Mouse (Mus musculus) midbrain, embryonic 15.5 days (tissue): ENCODE measurements around the gene Tnfsf12. TPM values are rescaled to one million over a fixed set of nuclear protein-coding genes. Genes with fewer than 3 reads are reported as not detected.

Source experiments
- ATAC-seq: fragments of 200-750 bp; cut with Nextera tagmentation; replicated peaks from 2 replicates; pipeline ENCODE4 v1.8.0; 2017; ENCODE audit warnings: moderate TSS enrichment
- H3K27ac ChIP-seq: fragments of 300-500 bp; sonication (generic); 2 replicates; pipeline ENCODE4 v1.5.1; 2015; ENCODE audit warnings: mild to moderate bottlenecking, inconsistent platforms
- H3K27me3 ChIP-seq: fragments of 300-500 bp; sonication (generic); replicated peaks from 2 replicates; pipeline ENCODE4 v1.6.1; 2015; ENCODE audit warnings: inconsistent platforms
- H3K36me3 ChIP-seq: fragments of 300-500 bp; sonication (generic); replicated peaks from 2 replicates; pipeline ENCODE4 v1.6.1; 2015; ENCODE audit warnings: inconsistent platforms
- H3K4me1 ChIP-seq: fragments of 300-500 bp; sonication (generic); 2 replicates; pipeline ENCODE4 v1.6.1; 2015; ENCODE audit warnings: inconsistent platforms
- H3K4me2 ChIP-seq: fragments of 300-500 bp; sonication (generic); 2 replicates; pipeline ENCODE4 v1.6.1; 2015; ENCODE audit warnings: inconsistent platforms, mild to moderate bottlenecking, moderate library complexity
- H3K4me3 ChIP-seq: fragments of 300-500 bp; sonication (generic); 2 replicates; pipeline ENCODE4 v1.5.1; 2015; ENCODE audit warnings: mild to moderate bottlenecking, inconsistent platforms
- H3K9ac ChIP-seq: fragments of 300-500 bp; sonication (generic); 2 replicates; pipeline ENCODE4 v1.6.1; 2015; ENCODE audit warnings: mild to moderate bottlenecking, inconsistent platforms
- H3K9me3 ChIP-seq: fragments of 300-500 bp; sonication (generic); 2 replicates; pipeline ENCODE4 v1.6.1; 2016; ENCODE audit warnings: inconsistent platforms
- WGBS: fragments of 180-500 bp; shearing (Covaris S2); methylation state at CpG from one replicate; pipeline ENCODE4 v1.1.7; 2015; ENCODE audit warnings: mixed read lengths; 5-methylcytosine and 5-hydroxymethylcytosine counted together
- polyA plus RNA-seq: library from polyadenylated mRNA; unstranded; fragments of >200 nt; fragmentation: Nextera tagmentation; extraction: Ambion mirVana; gene quantifications from 2 replicates; pipeline ENCODE4 v1.2.1, GENCODE M21; 2015

The Tnfsf12 gene
- polyA plus RNA-seq, 1 experiment from 2014 or later, result 2.0 TPM

DNA sequence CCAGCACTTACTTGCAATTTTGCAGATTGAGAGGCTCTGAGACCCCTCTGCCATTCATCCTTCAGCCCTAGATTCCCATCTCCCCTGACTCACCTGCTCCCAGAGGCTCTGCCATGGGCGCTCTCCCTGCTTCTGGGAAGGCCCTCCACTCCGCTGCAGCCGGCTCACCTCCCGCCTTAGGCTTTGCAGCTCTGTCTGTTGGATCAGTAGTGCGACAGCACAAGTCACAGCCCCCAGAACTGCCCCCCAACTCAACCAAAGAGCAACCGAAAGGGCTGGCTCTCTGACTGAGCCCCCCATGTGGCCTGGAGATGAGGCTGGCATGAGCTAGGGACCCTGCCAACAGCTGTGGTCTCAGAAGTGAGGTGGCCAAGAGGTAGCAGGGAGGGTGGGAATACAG is 10.7 kb downstream of the Tnfsf12 start:
- H3K9ac ChIP-seq, result no peak overlapping the region
- H3K4me2 ChIP-seq, result no peak overlapping the region
- 0 out of 2 replicates have a peak, but pooled peaks cover 3% of the 10 kb centered on the region for H3K27me3 ChIP-seq
- no peak overlapping the region; the same call in 1 of the 2 replicates for H3K27ac ChIP-seq
- H3K4me1 ChIP-seq, result peaks cover 35% of the 10 kb centered on the region
- H3K4me3 ChIP-seq, result no peak overlapping the region
- no peak for ATAC-seq
- no peaks in the 10 kb centered on the region for H3K9me3 ChIP-seq
- 83% methylated on average over 6 of the region's 6 CpGs for WGBS
- no peaks in the 10 kb centered on the region for H3K36me3 ChIP-seq

DNA sequence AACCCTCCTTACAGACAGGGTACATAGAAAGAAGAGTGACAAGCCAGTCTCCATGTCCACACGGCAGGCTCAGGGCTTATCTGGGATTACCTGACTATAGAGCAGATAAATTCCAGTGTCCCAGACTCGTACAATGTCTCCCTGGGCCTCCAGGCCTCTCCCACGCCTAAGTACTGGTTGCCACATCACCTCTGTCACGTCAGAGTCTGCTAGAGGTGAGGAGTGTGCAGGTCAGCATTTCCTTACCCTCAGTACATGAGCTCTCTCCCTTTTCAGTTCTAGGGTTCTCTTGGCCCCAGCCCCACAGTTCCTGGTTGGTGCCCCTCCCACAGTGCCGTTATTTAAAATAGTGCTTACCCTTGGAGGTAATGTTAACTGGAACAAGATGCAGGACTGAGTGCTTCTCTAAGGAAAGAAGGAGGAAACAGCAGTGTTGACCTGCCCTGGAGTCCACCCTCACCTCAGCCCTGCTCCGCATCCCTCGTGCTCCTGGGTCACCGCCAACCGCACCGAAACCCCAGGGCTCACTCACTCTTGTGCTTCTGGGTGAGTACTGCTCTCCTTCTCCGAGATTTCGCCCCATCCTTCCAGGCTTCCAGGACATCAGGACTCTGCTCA is 11.4 kb downstream of the Tnfsf12 start:
- H3K4me2 ChIP-seq, result no peak overlapping the region
- 73% methylated on average over 12 of the region's 12 CpGs for WGBS
- H3K27ac ChIP-seq, result no peak overlapping the region
- H3K4me3 ChIP-seq, result no peak overlapping the region
- no peak for ATAC-seq
- no peaks in the 10 kb centered on the region for H3K9me3 ChIP-seq
- H3K9ac ChIP-seq, result no peak overlapping the region
- peaks cover 42% of the 10 kb centered on the region for H3K4me1 ChIP-seq
- H3K36me3 ChIP-seq, result no peaks in the 10 kb centered on the region
- 0 out of 2 replicates have a peak, but pooled peaks cover 3% of the 10 kb centered on the region for H3K27me3 ChIP-seq

DNA sequence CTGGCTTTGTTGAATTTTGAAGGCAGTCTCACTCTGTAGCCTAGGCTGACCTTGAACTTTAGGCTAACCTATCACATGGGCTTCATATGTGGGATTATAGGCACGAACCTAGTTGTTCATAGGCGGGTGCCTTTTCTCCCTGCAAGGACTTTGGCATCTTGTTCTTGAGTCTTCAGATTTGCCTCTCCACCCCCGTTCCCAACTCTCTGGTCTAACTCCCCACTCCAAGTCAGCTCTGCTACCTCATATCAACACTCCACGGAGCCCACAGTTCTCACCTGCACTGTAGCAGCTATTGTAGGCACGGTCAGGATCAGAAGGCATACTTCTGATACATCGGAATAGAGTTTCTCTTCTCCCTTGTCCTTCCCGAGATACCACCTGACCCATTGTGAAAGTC is 12.1 kb downstream of the Tnfsf12 start:
- Histone ChIP-seq H3K9ac (no peak overlapping the region), H3K4me3 (no peak overlapping the region), H3K4me1 (peaks cover 47% of the 10 kb centered on the region), H3K27ac (peak overlapping the region; percentile 91; the same call in 1 of the 2 replicates), H3K27me3 (0 out of 2 replicates have a peak, but pooled peaks cover 3% of the 10 kb centered on the region), H3K9me3 (no peaks in the 10 kb centered on the region), H3K36me3 (no peaks in the 10 kb centered on the region), H3K4me2 (no peak overlapping the region; the same call in 1 of the 2 replicates)
- no peak for ATAC-seq
- WGBS, result 86% methylated on average over 7 of the region's 7 CpGs

DNA sequence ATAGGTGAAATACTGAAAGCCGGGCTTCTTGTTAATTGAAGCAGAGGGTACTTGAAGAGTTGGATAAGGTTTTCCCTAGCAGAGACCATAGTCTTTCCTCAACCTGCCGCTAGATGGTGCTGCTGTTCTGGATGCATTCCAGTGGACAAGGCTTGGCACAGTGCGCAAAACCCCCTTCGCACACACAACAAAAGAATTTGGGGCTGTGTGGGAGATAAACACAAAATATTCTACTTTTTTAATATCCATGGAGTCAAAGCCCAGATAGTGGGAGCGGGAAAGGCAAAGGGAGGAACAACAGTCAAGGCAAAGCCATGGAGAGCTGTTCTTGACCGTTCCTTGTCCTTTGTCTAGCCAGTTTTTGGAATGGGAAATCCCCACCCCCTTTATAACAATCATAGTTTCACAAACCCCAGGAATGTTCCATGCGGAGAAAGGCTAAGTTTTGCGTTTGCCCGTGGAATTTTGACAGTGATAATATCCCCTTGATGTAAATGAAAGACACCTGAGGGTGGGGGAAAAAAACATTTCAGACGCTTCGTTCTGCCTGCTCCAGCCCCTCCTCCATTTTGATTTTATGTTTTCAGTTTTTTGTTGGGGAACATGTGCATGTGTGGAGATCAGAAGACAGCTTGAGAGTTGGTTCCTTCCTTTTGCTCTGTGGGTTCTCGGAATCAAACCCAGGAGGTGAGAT is 12.7 kb downstream of the Tnfsf12 start:
- Histone ChIP-seq H3K9me3 (no peaks in the 10 kb centered on the region), H3K9ac (peak overlapping the region; percentile 44), H3K4me3 (peak overlapping the region; percentile 86), H3K27me3 (0 out of 2 replicates have a peak, but pooled peaks cover 3% of the 10 kb centered on the region), H3K4me1 (peaks cover 49% of the 10 kb centered on the region), H3K27ac (peak overlapping the region; percentile 91), H3K36me3 (peaks cover 6% of the 10 kb centered on the region; the same call in 1 of the 2 replicates), H3K4me2 (peak overlapping the region; percentile 85)
- 16% methylated on average over 12 of the region's 12 CpGs for WGBS
- ATAC-seq, result peak; percentile 40; the same call in 1 of the 2 replicates

DNA sequence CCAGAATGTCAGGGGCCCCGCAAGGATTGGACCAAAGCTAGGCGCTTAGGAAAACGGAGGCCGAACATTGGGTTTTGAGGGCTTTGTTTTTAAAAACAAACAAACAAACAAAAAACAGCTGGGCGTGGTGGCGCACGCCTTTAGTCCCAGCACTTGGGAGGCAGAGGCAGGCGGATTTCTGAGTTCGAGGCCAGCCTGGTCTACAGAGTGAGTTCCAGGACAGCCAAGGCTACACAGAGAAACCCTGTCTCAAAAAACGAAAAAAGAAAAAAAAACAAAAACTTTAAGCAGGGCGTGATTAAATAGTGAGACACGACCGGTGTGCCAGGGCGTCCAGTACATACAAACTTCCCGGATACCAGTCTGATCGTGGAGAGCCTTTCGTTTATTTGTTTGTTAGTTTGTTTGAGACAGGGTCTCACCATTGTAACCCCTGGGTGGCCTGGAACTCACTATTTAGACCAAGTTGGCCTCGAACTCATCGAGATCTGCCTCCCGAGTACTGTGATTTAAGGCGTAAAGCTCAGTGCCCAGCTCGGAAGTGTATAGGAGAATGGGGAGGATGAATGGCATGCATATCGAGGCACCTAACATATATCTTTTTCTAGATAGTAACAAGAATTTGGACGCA is 13.3 kb downstream of the Tnfsf12 start:
- Histone ChIP-seq H3K9ac (peak overlapping the region; percentile 73), H3K4me3 (peak overlapping the region; percentile 86), H3K27ac (peak overlapping the region; percentile 91), H3K4me2 (peak overlapping the region; percentile 85), H3K4me1 (peaks cover 49% of the 10 kb centered on the region), H3K27me3 (0 out of 2 replicates have a peak, but pooled peaks cover 3% of the 10 kb centered on the region), H3K36me3 (peaks cover 9% of the 10 kb centered on the region; the same call in 1 of the 2 replicates), H3K9me3 (no peaks in the 10 kb centered on the region)
- ATAC-seq, result peak; percentile 12
- WGBS, result 28% methylated on average over 24 of the region's 24 CpGs

DNA sequence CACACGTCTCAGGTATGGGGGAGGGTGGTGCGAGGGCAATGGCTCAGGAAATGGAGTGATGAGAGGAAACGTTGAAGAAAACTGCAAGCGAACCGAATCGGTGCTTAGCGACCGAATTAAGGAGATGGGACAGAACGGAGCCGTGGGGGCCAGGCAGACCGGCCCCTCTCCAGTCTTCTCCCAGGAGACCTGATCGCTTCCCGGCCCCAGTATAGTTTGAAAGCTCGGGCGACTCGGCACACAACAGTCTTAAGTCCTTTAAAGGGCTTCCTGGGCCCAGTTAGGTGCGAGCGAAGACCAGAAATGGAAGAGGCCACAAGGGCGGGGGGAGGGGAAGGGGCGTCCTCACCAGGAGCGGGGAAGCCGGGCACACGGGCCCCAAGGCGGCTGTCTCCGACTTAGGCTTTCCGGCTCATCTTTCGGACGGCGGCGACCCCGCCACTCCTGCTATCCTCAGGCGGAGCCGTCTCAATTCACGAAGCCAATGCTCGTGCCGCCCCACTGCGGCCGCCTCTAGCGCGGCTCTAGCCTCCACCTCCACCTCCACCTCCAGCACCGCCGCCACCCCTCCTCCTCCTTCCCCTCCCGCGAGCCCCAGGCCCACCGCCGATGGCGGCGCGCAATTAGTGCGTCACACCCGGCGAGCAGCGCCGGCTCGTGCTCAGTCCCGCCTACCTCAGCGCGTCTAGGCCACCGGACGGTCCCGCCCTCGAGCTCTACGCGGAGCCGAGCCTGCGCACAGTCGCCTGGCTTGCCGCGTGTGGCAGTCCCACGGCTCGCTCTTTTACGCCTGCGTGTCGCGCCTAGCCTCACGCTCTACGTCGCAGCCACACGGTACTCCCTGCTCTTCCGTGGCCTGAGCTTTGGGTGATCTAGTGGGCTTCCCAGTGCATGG is 14.1 kb downstream of the Tnfsf12 start, which contains the start of gene Senp3:
Senp3 (minus strand) TSS at position 771 of the 895 bp plus-strand sequence.
- Histone ChIP-seq H3K27me3 (no peaks in the 10 kb centered on the region), H3K4me2 (peak within 1 kb of the TSS; percentile 85), H3K4me3 (peak within 1 kb of the TSS; percentile 86), H3K27ac (peak within 1 kb of the TSS; percentile 91), H3K9me3 (no peaks in the 10 kb centered on the region), H3K4me1 (peaks cover 49% of the 10 kb centered on the region), H3K36me3 (peaks cover 14% of the 10 kb centered on the region), H3K9ac (peak within 1 kb of the TSS; percentile 73)
- WGBS, result under 1% methylated on average over 75 of the region's 80 CpGs
- ATAC-seq, result peak; percentile 97

DNA sequence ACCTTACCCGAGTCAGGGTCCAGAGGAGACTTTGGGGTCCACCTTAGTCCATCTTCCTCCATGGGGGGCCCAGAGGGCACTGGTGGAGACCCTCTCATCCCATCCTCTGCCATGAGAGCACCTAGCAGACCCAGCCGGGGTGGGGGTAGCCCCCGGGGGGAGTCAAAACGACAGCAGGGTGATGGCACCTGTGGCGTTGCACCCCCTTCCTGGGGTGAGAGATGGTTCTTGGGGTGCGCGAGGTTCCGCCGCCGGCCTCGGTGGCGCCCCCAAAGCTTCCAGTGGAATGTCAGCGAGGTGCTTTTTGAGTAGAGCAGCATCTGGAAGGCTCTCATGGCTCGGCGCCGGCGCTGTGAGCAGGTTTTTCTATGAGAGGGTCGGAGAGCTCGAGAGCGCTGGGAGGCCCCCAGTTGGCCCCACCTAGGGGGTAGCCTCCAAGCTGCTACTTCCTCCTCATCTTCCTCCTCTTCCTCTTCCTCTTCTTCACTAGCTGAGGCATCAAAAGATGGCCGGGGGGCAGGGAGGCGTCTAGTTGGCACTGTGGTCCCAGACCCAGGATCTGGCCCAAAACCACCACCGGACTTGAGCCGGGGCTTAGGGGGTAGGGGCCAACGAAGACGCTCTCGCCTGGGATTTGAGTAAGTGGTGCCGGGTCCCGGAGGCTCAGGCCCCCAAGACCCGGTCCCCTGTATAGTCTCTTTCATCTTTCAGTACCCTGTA is 15.4 kb downstream of the Tnfsf12 start:
- Histone ChIP-seq H3K36me3 (peaks cover 19% of the 10 kb centered on the region), H3K27ac (no peak overlapping the region), H3K4me2 (peak overlapping the region; percentile 85), H3K4me3 (peak overlapping the region; percentile 86; the same call in 1 of the 2 replicates), H3K9ac (0 out of 2 replicates have a peak overlapping the region, but pooled peaks have one; percentile 73), H3K27me3 (no peaks in the 10 kb centered on the region), H3K4me1 (peaks cover 42% of the 10 kb centered on the region), H3K9me3 (no peaks in the 10 kb centered on the region)
- 92% methylated on average over 30 of the region's 30 CpGs for WGBS
- ATAC-seq, result no peak

DNA sequence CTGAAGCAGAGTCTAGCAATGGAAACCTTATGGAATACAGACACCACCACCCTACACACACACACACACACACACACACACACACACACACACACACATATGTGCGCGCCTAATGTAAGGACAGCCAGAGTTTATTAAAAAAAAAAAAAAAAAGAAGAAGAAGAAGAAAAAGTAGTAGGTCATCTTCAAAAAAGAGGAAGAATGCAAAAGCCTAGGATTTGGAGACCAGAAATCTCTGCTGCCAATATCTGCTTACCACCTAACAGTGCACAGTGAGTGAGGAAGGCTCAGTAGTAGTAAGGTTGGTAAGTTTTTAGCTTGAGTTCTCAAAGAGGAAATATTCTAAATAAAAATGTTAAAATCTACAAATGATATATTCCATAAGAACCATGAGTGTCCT is 16.5 kb downstream of the Tnfsf12 start:
- Histone ChIP-seq H3K4me3 (no peak overlapping the region), H3K36me3 (peaks cover 29% of the 10 kb centered on the region), H3K27me3 (no peaks in the 10 kb centered on the region), H3K9me3 (no peaks in the 10 kb centered on the region), H3K4me1 (peaks cover 42% of the 10 kb centered on the region), H3K4me2 (no peak overlapping the region), H3K27ac (no peak overlapping the region), H3K9ac (no peak overlapping the region)
- no peak for ATAC-seq
- 100% methylated on average over 2 of the region's 2 CpGs for WGBS

DNA sequence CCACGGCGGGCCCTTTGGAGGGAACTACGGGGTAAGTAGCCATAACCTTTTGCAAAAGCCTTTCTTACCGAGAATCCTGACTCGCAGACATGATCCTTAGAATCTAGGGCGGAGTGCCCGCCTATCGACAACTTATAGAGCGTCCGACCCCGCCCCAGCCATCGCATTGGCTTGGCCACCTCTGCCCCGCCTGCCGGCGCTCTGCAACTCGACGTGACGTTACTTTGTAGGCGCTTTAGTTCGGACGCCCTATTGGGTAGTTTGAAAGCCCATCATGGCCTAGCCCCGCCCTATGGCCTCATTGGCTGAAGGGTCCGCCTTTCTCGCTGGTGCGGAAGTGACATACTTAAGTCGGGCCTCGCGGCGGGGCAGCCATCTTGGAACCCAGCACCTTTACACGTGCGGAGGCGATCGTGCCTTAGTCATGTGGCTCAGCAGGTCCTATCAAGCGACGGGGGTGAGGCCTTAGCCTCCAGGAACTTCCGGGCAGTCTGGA is 23.4 kb downstream of the Tnfsf12 start, which contains the start of gene Eif4a1:
Eif4a1 (minus strand) TSS at position 213 of the 496 bp plus-strand sequence.
- WGBS, result under 1% methylated on average over 36 of the region's 36 CpGs
- peak within 1 kb of the TSS; percentile 100 for H3K4me3 ChIP-seq
- peak within 1 kb of the TSS; percentile 98 for H3K27ac ChIP-seq
- peak within 1 kb of the TSS; percentile 99 for H3K9ac ChIP-seq
- peaks cover 52% of the 10 kb centered on the region for H3K36me3 ChIP-seq
- peak within 1 kb of the TSS; percentile 94 for H3K4me2 ChIP-seq
- no peaks in the 10 kb centered on the region for H3K27me3 ChIP-seq
- ATAC-seq, result peak; percentile 98
- peaks cover 34% of the 10 kb centered on the region for H3K4me1 ChIP-seq
- H3K9me3 ChIP-seq, result no peaks in the 10 kb centered on the region

DNA sequence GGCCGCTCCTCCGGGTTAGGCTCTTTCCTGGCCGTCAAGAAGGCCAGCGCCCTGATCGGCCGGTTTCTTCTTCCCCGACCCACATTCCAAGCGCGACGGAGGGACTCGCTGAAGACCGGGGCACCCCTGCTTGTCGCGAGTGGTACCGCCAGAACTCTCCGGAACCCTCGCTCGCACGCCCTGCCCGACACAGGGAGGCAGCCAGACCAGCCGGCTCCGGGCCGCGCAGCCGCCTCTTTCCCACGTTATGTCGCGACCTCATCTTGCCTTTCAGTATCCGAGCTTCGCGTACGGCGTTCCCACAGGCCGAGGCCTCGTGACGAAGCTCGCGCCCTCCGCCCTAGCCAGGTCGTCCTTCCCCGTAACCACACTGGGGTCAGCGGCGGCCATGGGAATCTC is 23.9 kb downstream of the Tnfsf12 start:
- H3K36me3 ChIP-seq, result peaks cover 48% of the 10 kb centered on the region
- H3K27me3 ChIP-seq, result no peaks in the 10 kb centered on the region
- H3K27ac ChIP-seq, result peak overlapping the region; percentile 98
- ATAC-seq, result peak; percentile 28
- peak overlapping the region; percentile 99 for H3K9ac ChIP-seq
- H3K4me2 ChIP-seq, result peak overlapping the region; percentile 94
- H3K4me3 ChIP-seq, result peak overlapping the region; percentile 100
- under 1% methylated on average over 43 of the region's 43 CpGs for WGBS
- peaks cover 34% of the 10 kb centered on the region for H3K4me1 ChIP-seq
- no peaks in the 10 kb centered on the region for H3K9me3 ChIP-seq
